Mouse (Mus musculus) erythroblast, embryonic 14.5 days (primary cell): ENCODE measurements around the gene Plxna2.

Experiments
- GATA1 ChIP-seq: IDR thresholded peaks from 2 replicates; pipeline ENCODE4 v1.6.1; 2012; ENCODE audit warnings: low read length, inconsistent platforms, mixed read lengths
- TAL1 ChIP-seq: IDR thresholded peaks from 3 replicates; pipeline ENCODE4 v1.6.1; 2012; ENCODE audit warnings: low read length, inconsistent platforms, mixed read lengths

- no peak for TF ChIP-seq TAL1
- no peak for TF ChIP-seq GATA1
These were observed 39.7 kb upstream of the Plxna2 start for GRCm38 (mm10) chr1:194578270-194578669.
